Mouse (Mus musculus): Measurements from ENCODE around the gene C9.

DNA sequence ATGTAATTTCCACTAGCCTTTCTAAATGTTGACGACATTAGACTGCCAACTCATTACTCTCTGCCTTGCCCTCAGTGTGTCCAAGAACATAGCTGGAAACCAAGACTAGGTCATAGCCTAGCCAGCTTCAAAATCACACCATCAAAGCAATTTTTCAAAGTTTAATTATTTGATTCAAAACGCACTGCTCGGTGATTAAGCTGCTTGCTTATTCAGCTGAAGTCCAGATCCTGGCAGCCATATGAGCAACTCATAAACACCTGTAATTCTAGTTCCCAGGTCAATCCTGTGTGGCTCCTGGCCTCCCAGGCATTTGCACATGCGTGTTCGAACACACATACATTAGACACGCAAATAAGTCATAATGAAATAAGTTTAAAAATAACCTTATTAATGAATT lies 46.2 kb upstream of the C9 start:
- no peak for TF ChIP-seq CTCF (IDR thresholded peaks at IDR 0.05)
- no peak for TF ChIP-seq EP300 (IDR thresholded peaks at IDR 0.05)

Measured in lung, postnatal 0 days (tissue).